Mouse (Mus musculus) adrenal gland, postnatal 36 days (tissue): ENCODE data around the gene Foxp4. TPM values are rescaled to one million over a fixed set of nuclear protein-coding genes. Genes with fewer than 3 reads are reported as not detected.

ENCODE experiments used
- DNase-seq, 2 experiments: peaks; one replicate each; pipeline ENCODE4 v3.0.0; 2021; ENCODE audit warnings: mixed read lengths in 1 of 2
- total RNA-seq, 2 experiments: library from RNA; stranded (reverse); gene quantifications; 2 replicates each; pipeline ENCODE4 v1.2.3; 2021

The Foxp4 gene
- total RNA-seq, 2 experiments from 2014 or later = 23.0 to 23.6 TPM

- no peak for DNase-seq
These were observed 26.3 kb downstream of the Foxp4 start for GRCm38 (mm10) chr17:47897956-47898752.

- no peak for DNase-seq
These were observed 34.7 kb downstream of the Foxp4 start for GRCm38 (mm10) chr17:47889727-47890126.

GRCm38 (mm10) chr17:47889267-47889666 lies 35.2 kb downstream of the Foxp4 start:
- no peak for DNase-seq

GRCm38 (mm10) chr17:47888641-47889040 lies 35.8 kb downstream of the Foxp4 start:
- no peak for DNase-seq

- DNase-seq = no peak
These were observed 36.3 kb downstream of the Foxp4 start for GRCm38 (mm10) chr17:47888155-47888455.

GRCm38 (mm10) chr17:47887381-47888154 lies 36.9 kb downstream of the Foxp4 start:
- DNase-seq = no peak

GRCm38 (mm10) chr17:47883099-47883498 lies 41.3 kb downstream of the Foxp4 start:
- no peak for DNase-seq

- no peak for DNase-seq
These were observed 43.1 kb downstream of the Foxp4 start for GRCm38 (mm10) chr17:47881330-47881729.

GRCm38 (mm10) chr17:47879207-47879606 lies 45.2 kb downstream of the Foxp4 start:
- no peak for DNase-seq

GRCm38 (mm10) chr17:47878378-47879089 lies 45.9 kb downstream of the Foxp4 start:
- DNase-seq = no peak

GRCm38 (mm10) chr17:47877715-47878377 lies 46.6 kb downstream of the Foxp4 start:
- DNase-seq = no peak

- DNase-seq = no peak
These were observed 47.4 kb downstream of the Foxp4 start for GRCm38 (mm10) chr17:47876776-47877714.

- DNase-seq = peak; percentile 78 to 80
These were observed 51.1 kb downstream of the Foxp4 start for GRCm38 (mm10) chr17:47873341-47873791.

GRCm38 (mm10) chr17:47872311-47873011 lies 52.0 kb downstream of the Foxp4 start:
- DNase-seq = no peak

GRCm38 (mm10) chr17:47869874-47870273 lies 54.6 kb downstream of the Foxp4 start:
- DNase-seq = no peak

- DNase-seq = peak in 1 of 2 experiments; percentile 22
These were observed 58.4 kb downstream of the Foxp4 start for GRCm38 (mm10) chr17:47866037-47866436.

GRCm38 (mm10) chr17:47864496-47864895 lies 59.9 kb downstream of the Foxp4 start:
- peak; percentile 92 to 95 for DNase-seq

- DNase-seq = no peak
These were observed 61.0 kb downstream of the Foxp4 start for GRCm38 (mm10) chr17:47863437-47863836.

GRCm38 (mm10) chr17:47863023-47863422 lies 61.4 kb downstream of the Foxp4 start:
- no peak for DNase-seq

GRCm38 (mm10) chr17:47855544-47855943 lies 68.9 kb downstream of the Foxp4 start:
- no peak for DNase-seq
